Mouse (Mus musculus) embryonic fibroblast, embryonic 13.5 days (primary cell): Measurements from ENCODE around the gene Pttg1ip. TPM values are rescaled to one million over a fixed set of nuclear protein-coding genes. Genes with fewer than 3 reads are reported as not detected.

Experiments used
- H3K27ac ChIP-seq: 2 replicates; pipeline ENCODE4 v1.5.1; 2012; ENCODE audit warnings: low read length, control low read depth, inconsistent platforms; ENCODE audit not compliant: insufficient read depth
- H3K4me1 ChIP-seq: 2 replicates; pipeline ENCODE4 v1.6.1; 2011; ENCODE audit warnings: low read length; ENCODE audit not compliant: control insufficient read depth, insufficient read depth
- H3K4me3 ChIP-seq: 2 replicates; pipeline ENCODE4 v1.5.1; 2011; ENCODE audit warnings: mild to moderate bottlenecking, control low read depth, low read length; ENCODE audit not compliant: insufficient read depth
- CTCF ChIP-seq: IDR thresholded peaks from 2 replicates; pipeline ENCODE4 v1.5.1; 2011; ENCODE audit warnings: mild to moderate bottlenecking, control low read depth, low read length, moderate library complexity, borderline replicate concordance; ENCODE audit not compliant: insufficient read depth
- POLR2A ChIP-seq: IDR thresholded peaks from 2 replicates; pipeline ENCODE4 v1.6.1; 2011; ENCODE audit warnings: low read depth, mild to moderate bottlenecking, control low read depth, low read length, moderate library complexity
- polyA plus RNA-seq: library from polyadenylated mRNA; stranded (reverse); fragments of >200 nt; gene quantifications from 2 replicates; pipeline ENCODE4 v1.2.4, GENCODE M21; 2011; ENCODE audit warnings: low read depth; ENCODE audit not compliant: missing spikeins, insufficient read length

Pttg1ip gene
- polyA plus RNA-seq, 1 experiment: 138 TPM

DNA sequence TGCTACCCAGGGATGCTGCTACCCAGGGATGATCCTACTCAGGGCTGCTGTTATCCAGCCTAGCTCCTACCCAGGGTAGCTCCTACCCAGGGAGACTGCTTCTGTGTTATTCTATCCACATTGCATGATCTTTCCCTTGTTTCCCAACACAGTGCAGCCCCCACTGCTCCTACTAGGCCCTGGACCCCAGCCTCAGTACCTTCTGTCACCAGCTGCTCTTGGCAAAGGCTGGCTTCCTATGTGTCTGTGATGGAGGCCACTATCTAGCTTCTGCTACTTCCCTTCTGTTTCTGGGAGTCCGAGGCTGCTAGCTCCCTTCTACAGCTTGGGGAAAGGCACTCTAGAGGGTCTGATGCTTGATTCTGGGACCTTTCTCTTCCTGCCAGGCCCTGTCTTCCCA, 65.9 kb downstream of the Pttg1ip start:
- Histone ChIP-seq H3K4me1 (no peaks in the 10 kb centered on the region), H3K27ac (no peak overlapping the region)
- no peak for TF ChIP-seq CTCF
- no peak for TF ChIP-seq POLR2A

DNA sequence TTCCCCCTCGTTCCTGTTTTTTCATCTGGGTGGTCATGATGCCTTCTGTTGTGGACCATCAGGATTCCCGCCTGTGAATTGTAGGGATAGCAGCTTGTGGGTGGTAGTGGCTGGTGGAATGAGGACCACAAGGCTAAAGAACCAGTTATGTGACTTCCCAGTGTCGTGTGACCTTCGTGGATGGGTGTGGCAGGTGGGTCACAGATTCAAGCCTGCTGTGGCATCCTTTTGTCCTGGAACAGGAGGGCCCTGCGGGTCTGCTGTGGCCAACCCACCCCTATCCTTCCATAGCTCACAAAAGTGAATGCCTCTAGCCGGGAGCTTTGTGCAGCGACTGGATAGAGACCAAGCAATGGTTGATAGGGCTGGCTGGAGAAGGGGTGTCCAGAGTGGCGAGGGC, 66.4 kb downstream of the Pttg1ip start:
- Histone ChIP-seq H3K4me1 (no peaks in the 10 kb centered on the region), H3K27ac (no peak overlapping the region), H3K4me3 (no peak overlapping the region)
- no peak for TF ChIP-seq POLR2A
- TF ChIP-seq CTCF: no peak

More for the DNA sequence above, 65.9 kb downstream of the Pttg1ip start:
- no peak overlapping the region for H3K4me3 ChIP-seq

Other genes starting within 250 kb of the Pttg1ip start
- 10.3 and 11.5 TPM in 2 replicates for gene Adarb1, start 163.4 kb upstream of the Pttg1ip start, polyA plus RNA-seq
- gene Fam207a, start 65.9 kb upstream of the Pttg1ip start, polyA plus RNA-seq: 28.9 and 30.5 TPM in 2 replicates
- 0.57 and 1.4 TPM in 2 replicates for gene Itgb2, start 51.5 kb upstream of the Pttg1ip start, polyA plus RNA-seq
- 130 and 167 TPM in 2 replicates for gene Sumo3, start 24.4 kb downstream of the Pttg1ip start, polyA plus RNA-seq
- gene Gm49325, start 24.5 kb downstream of the Pttg1ip start, polyA plus RNA-seq: 31.7 and 53.4 TPM in 2 replicates
- 62.1 and 63.8 TPM in 2 replicates for gene Ube2g2, start 40.6 kb downstream of the Pttg1ip start, polyA plus RNA-seq
- not detected in 2 replicates for gene Tspear, start 104.8 kb downstream of the Pttg1ip start, polyA plus RNA-seq
- not detected in 2 replicates for gene Gm19402, start 109.0 kb downstream of the Pttg1ip start, polyA plus RNA-seq
- not detected in 2 replicates for gene Gm9508, start 115.5 kb downstream of the Pttg1ip start, polyA plus RNA-seq
- not detected in 2 replicates for gene Gm10272, start 124.9 kb downstream of the Pttg1ip start, polyA plus RNA-seq
- gene Gm10024, start 129.7 kb downstream of the Pttg1ip start, polyA plus RNA-seq: not detected in 2 replicates
- not detected in 2 replicates for gene Gm10142, start 134.1 kb downstream of the Pttg1ip start, polyA plus RNA-seq
- gene Krtap12-1, start 138.9 kb downstream of the Pttg1ip start, polyA plus RNA-seq: not detected in 2 replicates
- not detected in 2 replicates for gene Gm10100, start 144.8 kb downstream of the Pttg1ip start, polyA plus RNA-seq
- gene Gm18596, start 160.9 kb downstream of the Pttg1ip start, polyA plus RNA-seq: not detected in 2 replicates
- not detected in 2 replicates for gene Gm9736, start 169.6 kb downstream of the Pttg1ip start, polyA plus RNA-seq
- not detected in 2 replicates for gene Gm3233, start 178.0 kb downstream of the Pttg1ip start, polyA plus RNA-seq
- gene Gm3238, start 189.6 kb downstream of the Pttg1ip start, polyA plus RNA-seq: not detected in 2 replicates
- not detected in 2 replicates for gene Gm7138, start 195.2 kb downstream of the Pttg1ip start, polyA plus RNA-seq
- not detected in 2 replicates for gene Gm3250, start 200.8 kb downstream of the Pttg1ip start, polyA plus RNA-seq
- not detected in 2 replicates for gene Gm7137, start 206.5 kb downstream of the Pttg1ip start, polyA plus RNA-seq
- not detected in 2 replicates for gene Gm9639, start 213.4 kb downstream of the Pttg1ip start, polyA plus RNA-seq
- not detected in 2 replicates for gene Gm19668, start 217.4 kb downstream of the Pttg1ip start, polyA plus RNA-seq
- not detected in 2 replicates for gene Gm9507, start 230.1 kb downstream of the Pttg1ip start, polyA plus RNA-seq
- not detected in 2 replicates for gene Gm2696, start 233.0 kb downstream of the Pttg1ip start, polyA plus RNA-seq
- gene Krtap10-4, start 245.4 kb downstream of the Pttg1ip start, polyA plus RNA-seq: not detected in 2 replicates